Mouse (Mus musculus): ENCODE measurements around the gene Nrgn. TPM values are rescaled to one million over a fixed set of nuclear protein-coding genes. Genes with fewer than 3 reads are reported as not detected.

Nrgn gene
- polyA plus RNA-seq, 1 experiment from 2014 or later = 0.89 TPM

- Histone ChIP-seq H3K9me3 (replicated peaks) (no peaks in the 10 kb centered on the region), H3K27me3 (ENCODE audit: low read depth, poor library complexity, severe bottlenecking) (no peaks in the 10 kb centered on the region), H3K36me3 (no peaks in the 10 kb centered on the region), H3K27ac (no peak overlapping the region), H3K4me1 (peaks cover 32% of the 10 kb centered on the region), H3K4me3 (no peak overlapping the region)
- no peak for DNase-seq (ENCODE audit: low spot score)
- WGBS = 84% methylated on average over 2 of the region's 2 CpGs
Observed at GRCm38 (mm10) chr9:37569231-37569835, 16.6 kb upstream of the Nrgn start.

- Histone ChIP-seq H3K27ac (peak overlapping the region; percentile 74), H3K4me3 (no peak overlapping the region), H3K27me3 (ENCODE audit: low read depth, poor library complexity, severe bottlenecking) (no peaks in the 10 kb centered on the region), H3K36me3 (no peaks in the 10 kb centered on the region), H3K4me1 (peaks cover 32% of the 10 kb centered on the region), H3K9me3 (replicated peaks) (no peaks in the 10 kb centered on the region)
- DNase-seq (ENCODE audit: low spot score) = no peak
- WGBS = 49% methylated on average over 4 of the region's 4 CpGs
Observed at GRCm38 (mm10) chr9:37568605-37569214, 16.0 kb upstream of the Nrgn start.

GRCm38 (mm10) chr9:37567892-37568604 lies 15.3 kb upstream of the Nrgn start:
- H3K27ac ChIP-seq = peak overlapping the region; percentile 74
- no peaks in the 10 kb centered on the region for H3K9me3 ChIP-seq (replicated peaks)
- peak; percentile 44 for DNase-seq (ENCODE audit: low spot score)
- H3K36me3 ChIP-seq = no peaks in the 10 kb centered on the region
- no peaks in the 10 kb centered on the region for H3K27me3 ChIP-seq (ENCODE audit: low read depth, poor library complexity, severe bottlenecking)
- 30% methylated on average over 15 of the region's 15 CpGs for WGBS
- H3K4me3 ChIP-seq = peak overlapping the region; percentile 36; the same call in 1 of the 2 replicates
- peaks cover 27% of the 10 kb centered on the region for H3K4me1 ChIP-seq

GRCm38 (mm10) chr9:37567454-37567853 lies 14.8 kb upstream of the Nrgn start:
- Histone ChIP-seq H3K4me3 (peak overlapping the region; percentile 36; the same call in 1 of the 2 replicates), H3K27me3 (ENCODE audit: low read depth, poor library complexity, severe bottlenecking) (no peaks in the 10 kb centered on the region), H3K9me3 (replicated peaks) (no peaks in the 10 kb centered on the region), H3K36me3 (no peaks in the 10 kb centered on the region), H3K27ac (0 out of 2 replicates have a peak overlapping the region, but pooled peaks have one; percentile 74), H3K4me1 (peaks cover 21% of the 10 kb centered on the region)
- 26% methylated on average over 5 of the region's 5 CpGs for WGBS
- DNase-seq (ENCODE audit: low spot score) = no peak

GRCm38 (mm10) chr9:37567019-37567418 lies 14.3 kb upstream of the Nrgn start:
- H3K27ac ChIP-seq = no peak overlapping the region
- no peak for DNase-seq (ENCODE audit: low spot score)
- no peak overlapping the region for H3K4me3 ChIP-seq
- WGBS = 90% methylated on average over 2 of the region's 2 CpGs
- H3K27me3 ChIP-seq (ENCODE audit: low read depth, poor library complexity, severe bottlenecking) = no peaks in the 10 kb centered on the region
- peaks cover 21% of the 10 kb centered on the region for H3K4me1 ChIP-seq
- H3K36me3 ChIP-seq = no peaks in the 10 kb centered on the region
- H3K9me3 ChIP-seq (replicated peaks) = no peaks in the 10 kb centered on the region

GRCm38 (mm10) chr9:37563805-37564204 lies 11.1 kb upstream of the Nrgn start:
- Histone ChIP-seq H3K4me1 (peaks cover 21% of the 10 kb centered on the region), H3K36me3 (no peaks in the 10 kb centered on the region), H3K27me3 (ENCODE audit: low read depth, poor library complexity, severe bottlenecking) (no peaks in the 10 kb centered on the region), H3K9me3 (replicated peaks) (no peaks in the 10 kb centered on the region), H3K27ac (no peak overlapping the region), H3K4me3 (no peak overlapping the region)
- DNase-seq (ENCODE audit: low spot score) = no peak
- 67% methylated on average over 1 of the region's 1 CpGs for WGBS

GRCm38 (mm10) chr9:37560617-37561016 lies 7.9 kb upstream of the Nrgn start:
- no peak for DNase-seq (ENCODE audit: low spot score)
- Histone ChIP-seq H3K4me3 (no peak overlapping the region), H3K27ac (no peak overlapping the region), H3K9me3 (replicated peaks) (no peaks in the 10 kb centered on the region), H3K27me3 (ENCODE audit: low read depth, poor library complexity, severe bottlenecking) (peaks cover 14% of the 10 kb centered on the region; the same call in 1 of the 2 replicates), H3K36me3 (no peaks in the 10 kb centered on the region), H3K4me1 (peaks cover 1% of the 10 kb centered on the region)
- 92% methylated on average over 2 of the region's 2 CpGs for WGBS

GRCm38 (mm10) chr9:37556366-37556765 lies 3.7 kb upstream of the Nrgn start:
- Histone ChIP-seq H3K9me3 (replicated peaks) (no peaks in the 10 kb centered on the region), H3K4me1 (peaks cover 26% of the 10 kb centered on the region), H3K4me3 (no peak overlapping the region), H3K36me3 (no peaks in the 10 kb centered on the region), H3K27me3 (ENCODE audit: low read depth, poor library complexity, severe bottlenecking) (peaks cover 56% of the 10 kb centered on the region), H3K27ac (no peak overlapping the region)
- 76% methylated on average over 3 of the region's 3 CpGs for WGBS
- no peak for DNase-seq (ENCODE audit: low spot score)

- WGBS = 32% methylated on average over 7 of the region's 7 CpGs
- no peaks in the 10 kb centered on the region for H3K36me3 ChIP-seq
- no peak within 1 kb of the TSS for H3K4me3 ChIP-seq
- DNase-seq (ENCODE audit: low spot score) = no peak
- no peak within 1 kb of the TSS for H3K27ac ChIP-seq
- no peaks in the 10 kb centered on the region for H3K9me3 ChIP-seq (replicated peaks)
- H3K4me1 ChIP-seq = peaks cover 26% of the 10 kb centered on the region
- H3K27me3 ChIP-seq (ENCODE audit: low read depth, poor library complexity, severe bottlenecking) = peaks cover 68% of the 10 kb centered on the region
Observed at GRCm38 (mm10) chr9:37554838-37555748, 2.4 kb upstream of the Nrgn start, which contains the start of gene Siae. Siae (plus strand) TSS chr9:37555698.

GRCm38 (mm10) chr9:37554279-37554678 lies 1.6 kb upstream of the Nrgn start:
- Histone ChIP-seq H3K4me3 (no peak overlapping the region), H3K9me3 (replicated peaks) (no peaks in the 10 kb centered on the region), H3K4me1 (peaks cover 26% of the 10 kb centered on the region), H3K36me3 (no peaks in the 10 kb centered on the region), H3K27ac (no peak overlapping the region), H3K27me3 (ENCODE audit: low read depth, poor library complexity, severe bottlenecking) (peaks cover 77% of the 10 kb centered on the region)
- no peak for DNase-seq (ENCODE audit: low spot score)
- WGBS = 92% methylated on average over 1 of the region's 1 CpGs

GRCm38 (mm10) chr9:37551751-37552531 lies 763 bp downstream of the Nrgn start:
- DNase-seq (ENCODE audit: low spot score) = peak; percentile 49
- Histone ChIP-seq H3K9me3 (replicated peaks) (no peaks in the 10 kb centered on the region), H3K27me3 (ENCODE audit: low read depth, poor library complexity, severe bottlenecking) (peaks cover 94% of the 10 kb centered on the region), H3K4me1 (peaks cover 26% of the 10 kb centered on the region), H3K4me3 (peak overlapping the region; percentile 53), H3K27ac (no peak overlapping the region), H3K36me3 (no peaks in the 10 kb centered on the region)
- WGBS = 3% methylated on average over 23 of the region's 23 CpGs

GRCm38 (mm10) chr9:37550435-37550834 lies 2.3 kb downstream of the Nrgn start:
- H3K27ac ChIP-seq = no peak overlapping the region
- no peak for DNase-seq (ENCODE audit: low spot score)
- H3K9me3 ChIP-seq (replicated peaks) = no peaks in the 10 kb centered on the region
- 51% methylated on average over 1 of the region's 1 CpGs for WGBS
- no peak overlapping the region for H3K4me3 ChIP-seq
- peaks cover 99% of the 10 kb centered on the region for H3K27me3 ChIP-seq (ENCODE audit: low read depth, poor library complexity, severe bottlenecking)
- peaks cover 29% of the 10 kb centered on the region for H3K4me1 ChIP-seq
- H3K36me3 ChIP-seq = no peaks in the 10 kb centered on the region

Measured in limb, embryonic 10.5 days (tissue).